Mouse (Mus musculus) embryonic fibroblast, embryonic 13.5 days (primary cell): ENCODE data around the gene Elmo1.

Source experiments
- CTCF ChIP-seq: IDR thresholded peaks from 2 replicates; pipeline ENCODE4 v1.5.1; 2011; ENCODE audit warnings: mild to moderate bottlenecking, control low read depth, low read length, moderate library complexity, borderline replicate concordance; ENCODE audit not compliant: insufficient read depth
- POLR2A ChIP-seq: IDR thresholded peaks from 2 replicates; pipeline ENCODE4 v1.6.1; 2011; ENCODE audit warnings: low read depth, mild to moderate bottlenecking, control low read depth, low read length, moderate library complexity

- TF ChIP-seq POLR2A (no peak), CTCF (no peak)
These were observed 84.4 kb downstream of the Elmo1 start for GRCm38 (mm10) chr13:20174655-20175280.
